Mouse (Mus musculus) heart, embryonic 13.5 days (tissue): ENCODE data around the gene Adprhl2. TPM values are rescaled to one million over a fixed set of nuclear protein-coding genes. Genes with fewer than 3 reads are reported as not detected.
A peak's percentile ranks its signal among the peaks of the same experiment; 100 is the strongest.

Experiments used
- ATAC-seq: fragments of 200-750 bp; cut with Nextera tagmentation; 2 replicates; pipeline ENCODE4 v1.8.0; 2017; ENCODE audit warnings: moderate TSS enrichment; ENCODE audit not compliant: insufficient number of reproducible peaks, low FRiP score, low TSS enrichment; ENCODE audit errors: extremely low read depth
- H3K27ac ChIP-seq: fragments of 300-500 bp; sonication (generic); replicated peaks from 2 replicates; pipeline ENCODE4 v1.5.1; 2015; ENCODE audit warnings: moderate library complexity, mild to moderate bottlenecking, inconsistent platforms
- H3K27me3 ChIP-seq: fragments of 300-500 bp; sonication (generic); replicated peaks from 2 replicates; pipeline ENCODE4 v1.6.1; 2015; ENCODE audit warnings: mild to moderate bottlenecking, inconsistent platforms
- H3K36me3 ChIP-seq: fragments of 300-500 bp; sonication (generic); 2 replicates; pipeline ENCODE4 v1.6.1; 2015; ENCODE audit warnings: mild to moderate bottlenecking, inconsistent platforms
- H3K4me1 ChIP-seq: fragments of 300-500 bp; sonication (generic); 2 replicates; pipeline ENCODE4 v1.6.1; 2015; ENCODE audit warnings: inconsistent platforms
- H3K4me2 ChIP-seq: fragments of 300-500 bp; sonication (generic); 2 replicates; pipeline ENCODE4 v1.6.1; 2015; ENCODE audit warnings: inconsistent platforms, mild to moderate bottlenecking, moderate library complexity
- H3K4me3 ChIP-seq: fragments of 300-500 bp; sonication (generic); 2 replicates; pipeline ENCODE4 v1.5.1; 2015; ENCODE audit warnings: moderate library complexity, mild to moderate bottlenecking, inconsistent platforms
- H3K9ac ChIP-seq: fragments of 300-500 bp; sonication (generic); 2 replicates; pipeline ENCODE4 v1.6.1; 2015; ENCODE audit warnings: inconsistent platforms, mild to moderate bottlenecking, moderate library complexity
- H3K9me3 ChIP-seq: fragments of 300-500 bp; sonication (generic); 2 replicates; pipeline ENCODE4 v1.6.1; 2016; ENCODE audit warnings: inconsistent platforms
- WGBS: fragments of 180-500 bp; shearing (Covaris S2); methylation state at CpG from one replicate; pipeline ENCODE4 v1.1.7; 2015; ENCODE audit warnings: mixed read lengths; 5-methylcytosine and 5-hydroxymethylcytosine counted together
- polyA plus RNA-seq: library from polyadenylated mRNA; unstranded; fragments of >200 nt; fragmentation: Nextera tagmentation; extraction: Ambion mirVana; gene quantifications from 2 replicates; pipeline ENCODE4 v1.2.1, GENCODE M21; 2015

Adprhl2 gene
- polyA plus RNA-seq, 1 experiment from 2014 or later: 40.5 TPM

- ATAC-seq: no peak
- H3K4me3 ChIP-seq: peak overlapping the region; percentile 57
- peaks cover 31% of the 10 kb centered on the region for H3K4me1 ChIP-seq
- H3K9ac ChIP-seq: no peak overlapping the region
- H3K27ac ChIP-seq: 0 out of 2 replicates have a peak overlapping the region, but pooled peaks have one; percentile 15
- peak overlapping the region; percentile 75 for H3K4me2 ChIP-seq
- H3K36me3 ChIP-seq: no peaks in the 10 kb centered on the region
- H3K9me3 ChIP-seq: 0 out of 2 replicates have a peak, but pooled peaks cover 3% of the 10 kb centered on the region
- H3K27me3 ChIP-seq: peaks cover 91% of the 10 kb centered on the region
- WGBS: 25% methylated on average over 11 of the region's 11 CpGs
These were observed 34.1 kb downstream of the Adprhl2 start for GRCm38 (mm10) chr4:126287302-126287995.

DNA sequence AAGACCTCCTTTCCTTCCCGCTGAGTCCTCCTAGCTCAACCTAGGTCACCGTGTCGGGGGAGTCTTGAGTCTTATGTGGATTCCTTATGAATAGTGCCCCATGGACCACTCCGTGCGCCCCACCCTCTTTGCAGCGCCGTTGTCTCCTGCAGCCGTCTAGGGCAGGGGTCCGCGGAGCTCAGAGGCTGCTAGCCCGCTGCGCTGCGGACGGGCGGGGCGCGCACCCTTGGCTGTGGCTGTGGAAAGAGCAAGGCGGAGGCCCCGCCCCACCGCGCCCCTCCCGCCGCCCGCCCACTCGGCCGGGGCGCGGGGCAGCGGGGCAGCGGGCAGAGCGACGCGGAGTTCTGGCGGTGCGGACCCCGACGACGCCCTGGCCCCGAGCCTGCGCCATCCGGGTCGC, 35.0 kb downstream of the Adprhl2 start, which contains the start of gene Col8a2:
Gene Col8a2, plus strand, starts transcription at position 302 of the 400 bp plus-strand sequence.
- Histone ChIP-seq H3K36me3 (no peaks in the 10 kb centered on the region), H3K9ac (peak within 1 kb of the TSS; percentile 79), H3K4me1 (peaks cover 31% of the 10 kb centered on the region), H3K4me3 (peak within 1 kb of the TSS; percentile 57), H3K4me2 (peak within 1 kb of the TSS; percentile 75), H3K27me3 (peaks cover 94% of the 10 kb centered on the region), H3K27ac (0 out of 2 replicates have a peak within 1 kb of the TSS, but pooled peaks have one; percentile 15), H3K9me3 (0 out of 2 replicates have a peak, but pooled peaks cover 3% of the 10 kb centered on the region)
- ATAC-seq: no peak
- WGBS: 1% methylated on average over 40 of the region's 42 CpGs

- H3K4me1 ChIP-seq: peaks cover 28% of the 10 kb centered on the region
- 0 out of 2 replicates have a peak, but pooled peaks cover 3% of the 10 kb centered on the region for H3K9me3 ChIP-seq
- no peak for ATAC-seq
- no peak overlapping the region for H3K4me2 ChIP-seq
- no peak overlapping the region for H3K9ac ChIP-seq
- H3K4me3 ChIP-seq: no peak overlapping the region
- no peak overlapping the region for H3K27ac ChIP-seq
- peaks cover 73% of the 10 kb centered on the region for H3K27me3 ChIP-seq
- no peaks in the 10 kb centered on the region for H3K36me3 ChIP-seq
- 68% methylated on average over 8 of the region's 8 CpGs for WGBS
These were observed 37.9 kb downstream of the Adprhl2 start for GRCm38 (mm10) chr4:126283582-126283981.

DNA sequence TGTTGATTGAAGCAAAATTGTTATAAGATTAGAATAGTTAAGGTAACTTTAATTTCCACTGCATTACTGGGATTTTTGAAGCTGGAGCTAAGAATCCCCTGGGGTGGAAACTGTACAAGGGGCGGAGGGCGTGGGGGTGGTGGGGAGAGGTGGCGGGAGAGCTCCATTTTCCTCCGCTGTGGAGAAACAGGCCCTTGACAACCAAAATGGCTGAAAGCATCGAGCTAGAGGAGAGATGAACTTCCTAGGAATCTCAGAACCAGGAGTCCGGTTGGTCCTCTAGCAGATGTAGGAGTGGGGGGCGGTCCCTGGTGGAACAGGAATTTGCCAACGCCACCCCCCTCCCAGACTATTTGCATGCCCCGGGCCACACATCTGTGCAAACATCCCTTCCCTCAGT, 39.8 kb downstream of the Adprhl2 start:
- Histone ChIP-seq H3K9me3 (0 out of 2 replicates have a peak, but pooled peaks cover 3% of the 10 kb centered on the region), H3K4me3 (no peak overlapping the region), H3K4me2 (no peak overlapping the region), H3K27ac (no peak overlapping the region), H3K4me1 (peaks cover 20% of the 10 kb centered on the region), H3K27me3 (peaks cover 54% of the 10 kb centered on the region), H3K36me3 (no peaks in the 10 kb centered on the region), H3K9ac (no peak overlapping the region)
- WGBS: 51% methylated on average over 9 of the region's 9 CpGs
- no peak for ATAC-seq

DNA sequence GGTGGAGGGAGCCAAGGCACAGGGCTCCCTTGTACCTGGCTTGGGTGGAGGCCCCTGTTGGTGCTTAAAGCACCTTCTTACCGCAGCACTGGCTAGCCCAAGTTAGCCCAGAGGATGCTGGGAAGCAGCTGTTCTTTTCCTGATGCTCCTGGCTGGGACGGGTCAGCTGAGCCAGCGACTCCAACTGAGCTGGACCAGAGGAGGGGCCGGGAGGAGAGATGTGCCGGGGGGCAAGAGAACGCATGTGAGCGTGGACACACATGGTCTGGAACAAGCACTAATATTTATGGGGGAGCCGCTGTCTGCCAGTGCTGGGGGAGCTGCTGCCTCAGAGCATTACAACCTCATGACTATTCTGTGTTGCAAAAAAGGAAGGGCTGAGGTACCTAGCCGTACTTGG, 42.5 kb downstream of the Adprhl2 start:
- no peak overlapping the region for H3K4me3 ChIP-seq
- 61% methylated on average over 9 of the region's 9 CpGs for WGBS
- H3K4me2 ChIP-seq: no peak overlapping the region
- H3K27ac ChIP-seq: no peak overlapping the region
- H3K9ac ChIP-seq: no peak overlapping the region
- H3K27me3 ChIP-seq: peaks cover 29% of the 10 kb centered on the region
- ATAC-seq: no peak
- H3K9me3 ChIP-seq: no peaks in the 10 kb centered on the region
- peaks cover 20% of the 10 kb centered on the region for H3K36me3 ChIP-seq
- H3K4me1 ChIP-seq: peaks cover 13% of the 10 kb centered on the region

GRCm38 (mm10) chr4:126278565-126278915, 43.0 kb downstream of the Adprhl2 start:
- no peak overlapping the region for H3K27ac ChIP-seq
- peaks cover 24% of the 10 kb centered on the region for H3K36me3 ChIP-seq
- H3K27me3 ChIP-seq: peaks cover 25% of the 10 kb centered on the region
- H3K9ac ChIP-seq: peak overlapping the region; percentile 59
- ATAC-seq: no peak
- 35% methylated on average over 9 of the region's 9 CpGs for WGBS
- peak overlapping the region; percentile 63 for H3K4me2 ChIP-seq
- no peaks in the 10 kb centered on the region for H3K9me3 ChIP-seq
- H3K4me3 ChIP-seq: no peak overlapping the region
- peaks cover 13% of the 10 kb centered on the region for H3K4me1 ChIP-seq

GRCm38 (mm10) chr4:126277906-126278564, 43.5 kb downstream of the Adprhl2 start:
- WGBS: 6% methylated on average over 13 of the region's 13 CpGs
- H3K4me1 ChIP-seq: peaks cover 13% of the 10 kb centered on the region
- H3K9me3 ChIP-seq: no peaks in the 10 kb centered on the region
- H3K4me3 ChIP-seq: peak overlapping the region; percentile 33
- peaks cover 29% of the 10 kb centered on the region for H3K36me3 ChIP-seq
- peaks cover 20% of the 10 kb centered on the region for H3K27me3 ChIP-seq
- H3K9ac ChIP-seq: peak overlapping the region; percentile 59
- H3K4me2 ChIP-seq: peak overlapping the region; percentile 63
- H3K27ac ChIP-seq: no peak overlapping the region
- no peak for ATAC-seq

DNA sequence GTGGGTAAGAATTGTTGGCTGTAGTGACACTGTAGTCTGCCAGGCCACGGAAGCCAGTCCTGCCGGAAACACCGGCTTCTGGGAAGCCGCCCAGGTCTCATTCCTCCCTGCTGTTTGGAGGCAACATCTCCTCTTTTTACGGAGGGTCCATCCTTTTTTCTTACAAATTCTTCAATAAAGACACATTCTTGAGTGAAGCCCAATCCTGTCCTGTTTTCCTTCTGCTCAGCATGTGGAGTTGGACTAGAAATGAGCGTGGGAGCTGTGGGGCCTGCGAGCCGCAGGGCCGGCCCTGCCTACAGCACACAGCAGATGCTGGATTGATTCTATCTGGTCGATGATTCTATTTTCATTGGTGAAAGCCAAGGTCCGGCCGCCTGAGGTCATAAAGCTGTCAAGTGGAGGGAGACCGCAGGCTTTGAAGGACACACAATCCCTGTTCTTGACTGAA, 45.8 kb downstream of the Adprhl2 start:
- H3K4me3 ChIP-seq: no peak overlapping the region
- H3K36me3 ChIP-seq: peaks cover 40% of the 10 kb centered on the region
- H3K9me3 ChIP-seq: no peaks in the 10 kb centered on the region
- H3K27ac ChIP-seq: no peak overlapping the region
- peaks cover 13% of the 10 kb centered on the region for H3K4me1 ChIP-seq
- 83% methylated on average over 13 of the region's 13 CpGs for WGBS
- ATAC-seq: no peak
- H3K4me2 ChIP-seq: no peak overlapping the region
- H3K9ac ChIP-seq: no peak overlapping the region
- H3K27me3 ChIP-seq: peaks cover 6% of the 10 kb centered on the region; the same call in 1 of the 2 replicates

DNA sequence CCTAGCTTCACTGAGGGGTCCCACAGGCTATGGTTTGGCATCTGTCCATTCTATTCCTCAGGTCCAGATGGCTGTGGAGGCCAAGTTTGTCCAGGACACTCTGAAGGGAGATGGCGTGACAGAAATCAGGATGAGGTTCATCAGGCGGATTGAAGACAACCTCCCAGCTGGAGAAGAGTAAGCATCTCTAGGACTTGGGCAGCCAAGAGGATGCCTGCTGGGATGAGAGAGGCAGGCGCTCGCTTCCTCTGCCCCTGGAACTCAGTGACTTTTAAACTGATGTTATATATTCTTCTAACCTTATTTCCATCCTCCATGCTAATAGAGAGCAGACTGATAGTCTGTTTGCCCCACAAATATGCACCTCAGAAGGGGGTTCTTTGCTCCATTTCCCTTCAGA, 46.4 kb downstream of the Adprhl2 start:
- Histone ChIP-seq H3K27ac (no peak overlapping the region), H3K9ac (no peak overlapping the region), H3K36me3 (peaks cover 40% of the 10 kb centered on the region), H3K4me1 (peaks cover 13% of the 10 kb centered on the region), H3K27me3 (no peaks in the 10 kb centered on the region; the same call in 1 of the 2 replicates), H3K4me2 (no peak overlapping the region), H3K4me3 (no peak overlapping the region), H3K9me3 (no peaks in the 10 kb centered on the region)
- 87% methylated on average over 4 of the region's 4 CpGs for WGBS
- no peak for ATAC-seq

DNA sequence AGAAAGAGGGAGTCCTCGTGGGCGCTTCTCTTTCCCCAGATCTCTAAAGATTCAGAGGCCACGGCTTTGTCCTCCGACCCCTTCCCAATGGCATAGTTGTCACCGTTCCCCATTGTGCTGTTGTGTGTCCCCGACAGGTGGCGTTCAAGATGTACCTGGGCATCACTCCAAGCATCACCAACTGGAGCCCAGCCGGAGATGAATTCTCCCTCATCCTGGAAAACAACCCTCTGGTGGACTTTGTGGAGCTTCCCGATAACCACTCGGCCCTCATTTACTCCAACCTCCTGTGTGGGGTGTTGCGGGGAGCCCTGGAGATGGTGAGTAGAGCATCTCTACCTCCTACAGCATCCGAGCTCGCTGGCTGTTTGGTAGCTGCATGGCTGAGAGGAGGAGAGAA, 47.8 kb downstream of the Adprhl2 start:
- Histone ChIP-seq H3K36me3 (peaks cover 40% of the 10 kb centered on the region), H3K4me2 (no peak overlapping the region), H3K27ac (no peak overlapping the region), H3K9ac (no peak overlapping the region), H3K27me3 (no peaks in the 10 kb centered on the region), H3K4me3 (no peak overlapping the region), H3K4me1 (peaks cover 12% of the 10 kb centered on the region), H3K9me3 (no peaks in the 10 kb centered on the region)
- ATAC-seq: no peak
- whole genome bisulfite sequencing: 75% methylated on average over 13 of the region's 13 CpGs

- Histone ChIP-seq H3K9me3 (no peaks in the 10 kb centered on the region), H3K4me1 (no peaks in the 10 kb centered on the region), H3K36me3 (peaks cover 29% of the 10 kb centered on the region), H3K27me3 (no peaks in the 10 kb centered on the region), H3K27ac (no peak overlapping the region), H3K4me2 (no peak overlapping the region), H3K9ac (no peak overlapping the region), H3K4me3 (no peak overlapping the region)
- 68% methylated on average over 3 of the region's 3 CpGs for WGBS
- no peak for ATAC-seq
These were observed 52.2 kb downstream of the Adprhl2 start for GRCm38 (mm10) chr4:126269292-126269691.
